Mouse (Mus musculus) embryonic facial prominence, embryonic 14.5 days (tissue): ENCODE measurements around the gene Mrpl44. TPM values are rescaled to one million over a fixed set of nuclear protein-coding genes. Genes with fewer than 3 reads are reported as not detected.

Experiments
- ATAC-seq: fragments of 200-750 bp; cut with Nextera tagmentation; 2 replicates; pipeline ENCODE4 v1.8.0; 2017; ENCODE audit warnings: low read depth, moderate number of reproducible peaks, moderate TSS enrichment
- DNase-seq: peaks from one replicate; pipeline ENCODE4 v3.0.0-alpha.2; 2015; ENCODE audit warnings: low spot score
- H3K27ac ChIP-seq: fragments of 300-500 bp; sonication (generic); replicated peaks from 2 replicates; pipeline ENCODE4 v1.5.1; 2014; ENCODE audit warnings: low read depth, mild to moderate bottlenecking, low read length, moderate library complexity
- H3K27me3 ChIP-seq: fragments of 300-500 bp; sonication (generic); replicated peaks from 2 replicates; pipeline ENCODE4 v1.6.1; 2014; ENCODE audit warnings: low read length; ENCODE audit not compliant: control insufficient read depth, insufficient read depth
- H3K36me3 ChIP-seq: fragments of 300-500 bp; sonication (generic); 2 replicates; pipeline ENCODE4 v1.6.1; 2014; ENCODE audit warnings: low read length, mixed read lengths; ENCODE audit not compliant: control insufficient read depth, insufficient read depth
- H3K4me1 ChIP-seq: fragments of 300-500 bp; sonication (generic); 2 replicates; pipeline ENCODE4 v1.6.1; 2014; ENCODE audit warnings: antibody characterized with exemption, low read length; ENCODE audit not compliant: control insufficient read depth, insufficient read depth
- H3K4me2 ChIP-seq: fragments of 300-500 bp; sonication (generic); 2 replicates; pipeline ENCODE4 v1.6.1; 2014; ENCODE audit warnings: low read depth, mild to moderate bottlenecking, low read length, moderate library complexity, mixed read lengths
- H3K4me3 ChIP-seq: fragments of 300-500 bp; sonication (generic); 2 replicates; pipeline ENCODE4 v1.5.1; 2014; ENCODE audit warnings: low read depth, mild to moderate bottlenecking, low read length
- H3K9ac ChIP-seq: fragments of 300-500 bp; sonication (generic); 2 replicates; pipeline ENCODE4 v1.6.1; 2014; ENCODE audit warnings: low read depth, mild to moderate bottlenecking, low read length, moderate library complexity, mixed read lengths
- H3K9me3 ChIP-seq: fragments of 300-500 bp; sonication (generic); 2 replicates; pipeline ENCODE4 v1.6.1; 2016; ENCODE audit warnings: low read length; ENCODE audit not compliant: control insufficient read depth
- WGBS: fragments of 180-500 bp; shearing (Covaris S2); extraction: QIAGEN DNeasy Blood & Tissue Kit; methylation state at CpG from one replicate; pipeline ENCODE4 v1.1.7; 2014; 5-methylcytosine and 5-hydroxymethylcytosine counted together
- polyA plus RNA-seq: library from polyadenylated mRNA; unstranded; fragments of >200 nt; fragmentation: Nextera tagmentation; extraction: Ambion mirVana; gene quantifications from 2 replicates; pipeline ENCODE4 v1.2.1, GENCODE M21; 2014

The Mrpl44 gene
- 37.4 and 43.4 TPM in 2 replicates for polyA plus RNA-seq

- H3K4me1 ChIP-seq: 0 out of 2 replicates have a peak, but pooled peaks cover 3% of the 10 kb centered on the region
- peak within 1 kb of the TSS; percentile 66 for H3K4me2 ChIP-seq
- no peaks in the 10 kb centered on the region for H3K9me3 ChIP-seq
- no peaks in the 10 kb centered on the region for H3K27me3 ChIP-seq
- peak within 1 kb of the TSS; percentile 95 for H3K4me3 ChIP-seq
- under 1% methylated on average over 36 of the region's 38 CpGs for WGBS
- peaks cover 31% of the 10 kb centered on the region for H3K36me3 ChIP-seq
- H3K27ac ChIP-seq: peak within 1 kb of the TSS; percentile 83
- peak; percentile 97 for DNase-seq
- peak; percentile 100 for ATAC-seq
- peak within 1 kb of the TSS; percentile 93 for H3K9ac ChIP-seq
These were observed at the start of gene Mrpl44, which contains the start of gene Wdfy1 for GRCm38 (mm10) chr1:79775927-79776458. Gene Mrpl44 (plus strand): TSS chr1:79776018. Gene Wdfy1 (minus strand): TSS chr1:79776143.

- Histone ChIP-seq H3K4me2 (no peak overlapping the region), H3K9me3 (no peaks in the 10 kb centered on the region), H3K4me3 (no peak overlapping the region), H3K4me1 (no peaks in the 10 kb centered on the region), H3K27me3 (no peaks in the 10 kb centered on the region), H3K27ac (no peak overlapping the region), H3K36me3 (peaks cover 7% of the 10 kb centered on the region; the same call in 1 of the 2 replicates), H3K9ac (no peak overlapping the region)
- WGBS: 90% methylated on average over 5 of the region's 5 CpGs
- DNase-seq: no peak
- ATAC-seq: no peak
These were observed 41.0 kb upstream of the Mrpl44 start for GRCm38 (mm10) chr1:79734794-79735193.

GRCm38 (mm10) chr1:79736408-79736807 is 39.4 kb upstream of the Mrpl44 start:
- no peak overlapping the region for H3K27ac ChIP-seq
- no peaks in the 10 kb centered on the region for H3K9me3 ChIP-seq
- no peak overlapping the region for H3K4me2 ChIP-seq
- no peak overlapping the region for H3K4me3 ChIP-seq
- no peaks in the 10 kb centered on the region for H3K4me1 ChIP-seq
- no peaks in the 10 kb centered on the region for H3K27me3 ChIP-seq
- DNase-seq (no peak), ATAC-seq (no peak)
- no peak overlapping the region for H3K9ac ChIP-seq
- WGBS: 91% methylated on average over 3 of the region's 3 CpGs
- H3K36me3 ChIP-seq: peaks cover 7% of the 10 kb centered on the region; the same call in 1 of the 2 replicates

GRCm38 (mm10) chr1:79739726-79740125 is 36.1 kb upstream of the Mrpl44 start:
- Histone ChIP-seq H3K4me1 (no peaks in the 10 kb centered on the region), H3K9ac (no peak overlapping the region), H3K36me3 (peaks cover 7% of the 10 kb centered on the region; the same call in 1 of the 2 replicates), H3K9me3 (no peaks in the 10 kb centered on the region), H3K4me3 (no peak overlapping the region), H3K27me3 (no peaks in the 10 kb centered on the region), H3K27ac (no peak overlapping the region), H3K4me2 (no peak overlapping the region)
- 100% methylated on average over 2 of the region's 2 CpGs for WGBS
- DNase-seq (no peak), ATAC-seq (no peak)

- peaks cover 7% of the 10 kb centered on the region; the same call in 1 of the 2 replicates for H3K36me3 ChIP-seq
- H3K27me3 ChIP-seq: no peaks in the 10 kb centered on the region
- 0 out of 2 replicates have a peak, but pooled peaks have one; percentile 50 for ATAC-seq
- 0 out of 2 replicates have a peak, but pooled peaks cover 2% of the 10 kb centered on the region for H3K4me1 ChIP-seq
- no peak overlapping the region for H3K9ac ChIP-seq
- no peak overlapping the region for H3K4me3 ChIP-seq
- WGBS: 73% methylated on average over 3 of the region's 4 CpGs
- no peak for DNase-seq
- H3K9me3 ChIP-seq: no peaks in the 10 kb centered on the region
- H3K27ac ChIP-seq: no peak overlapping the region
- H3K4me2 ChIP-seq: no peak overlapping the region
These were observed 34.8 kb upstream of the Mrpl44 start for GRCm38 (mm10) chr1:79741002-79741401.

- ATAC-seq: no peak
- Histone ChIP-seq H3K27ac (no peak overlapping the region), H3K4me3 (no peak overlapping the region), H3K27me3 (no peaks in the 10 kb centered on the region), H3K4me1 (0 out of 2 replicates have a peak, but pooled peaks cover 3% of the 10 kb centered on the region), H3K9ac (no peak overlapping the region), H3K36me3 (peaks cover 6% of the 10 kb centered on the region; the same call in 1 of the 2 replicates), H3K9me3 (no peaks in the 10 kb centered on the region), H3K4me2 (no peak overlapping the region)
- WGBS: 91% methylated on average over 7 of the region's 7 CpGs
- no peak for DNase-seq
These were observed 32.9 kb upstream of the Mrpl44 start for GRCm38 (mm10) chr1:79742949-79743348.

GRCm38 (mm10) chr1:79743385-79743784 is 32.4 kb upstream of the Mrpl44 start:
- ATAC-seq (no peak), DNase-seq (no peak)
- Histone ChIP-seq H3K36me3 (peaks cover 2% of the 10 kb centered on the region; the same call in 1 of the 2 replicates), H3K9me3 (no peaks in the 10 kb centered on the region), H3K4me2 (no peak overlapping the region), H3K4me3 (no peak overlapping the region), H3K9ac (no peak overlapping the region), H3K27ac (no peak overlapping the region), H3K4me1 (0 out of 2 replicates have a peak, but pooled peaks cover 3% of the 10 kb centered on the region), H3K27me3 (no peaks in the 10 kb centered on the region)
- WGBS: 86% methylated on average over 1 of the region's 1 CpGs

GRCm38 (mm10) chr1:79746056-79746455 is 29.8 kb upstream of the Mrpl44 start:
- ATAC-seq (no peak), DNase-seq (peak; percentile 63)
- Histone ChIP-seq H3K4me1 (0 out of 2 replicates have a peak, but pooled peaks cover 3% of the 10 kb centered on the region), H3K27ac (no peak overlapping the region), H3K4me3 (no peak overlapping the region), H3K36me3 (no peaks in the 10 kb centered on the region), H3K9ac (no peak overlapping the region), H3K4me2 (no peak overlapping the region), H3K9me3 (peaks cover 9% of the 10 kb centered on the region; the same call in 1 of the 2 replicates), H3K27me3 (no peaks in the 10 kb centered on the region)
- 71% methylated on average over 4 of the region's 4 CpGs for WGBS

GRCm38 (mm10) chr1:79751186-79751585 is 24.6 kb upstream of the Mrpl44 start:
- Histone ChIP-seq H3K27ac (no peak overlapping the region), H3K36me3 (no peaks in the 10 kb centered on the region), H3K9me3 (peaks cover 9% of the 10 kb centered on the region; the same call in 1 of the 2 replicates), H3K4me1 (peaks cover 2% of the 10 kb centered on the region; the same call in 1 of the 2 replicates), H3K4me3 (no peak overlapping the region), H3K9ac (no peak overlapping the region), H3K27me3 (no peaks in the 10 kb centered on the region), H3K4me2 (no peak overlapping the region)
- DNase-seq: peak; percentile 38
- WGBS: 65% methylated on average over 5 of the region's 5 CpGs
- no peak for ATAC-seq
